Mouse (Mus musculus) neutrophil, adult 5-6 weeks (primary cell): ENCODE data around the gene Marc2. TPM values are rescaled to one million over a fixed set of nuclear protein-coding genes. Genes with fewer than 3 reads are reported as not detected.

Experiments used
- ATAC-seq: fragments of 151-379, 151-347 bp; 2 replicates; pipeline ENCODE4 v1.8.0; 2017; ENCODE audit warnings: mild to moderate bottlenecking, moderate TSS enrichment; ENCODE audit not compliant: insufficient number of reproducible peaks, poor library complexity, low FRiP score, severe bottlenecking; ENCODE audit errors: extremely low read depth
- total RNA-seq: library from RNA; stranded (forward); fragments of 200-1000 nt; gene quantifications from 2 replicates; pipeline ENCODE4 v1.2.3, GENCODE M21; 2017

Marc2 gene
- total RNA-seq: 39.2 and 53.7 TPM in 2 replicates

DNA sequence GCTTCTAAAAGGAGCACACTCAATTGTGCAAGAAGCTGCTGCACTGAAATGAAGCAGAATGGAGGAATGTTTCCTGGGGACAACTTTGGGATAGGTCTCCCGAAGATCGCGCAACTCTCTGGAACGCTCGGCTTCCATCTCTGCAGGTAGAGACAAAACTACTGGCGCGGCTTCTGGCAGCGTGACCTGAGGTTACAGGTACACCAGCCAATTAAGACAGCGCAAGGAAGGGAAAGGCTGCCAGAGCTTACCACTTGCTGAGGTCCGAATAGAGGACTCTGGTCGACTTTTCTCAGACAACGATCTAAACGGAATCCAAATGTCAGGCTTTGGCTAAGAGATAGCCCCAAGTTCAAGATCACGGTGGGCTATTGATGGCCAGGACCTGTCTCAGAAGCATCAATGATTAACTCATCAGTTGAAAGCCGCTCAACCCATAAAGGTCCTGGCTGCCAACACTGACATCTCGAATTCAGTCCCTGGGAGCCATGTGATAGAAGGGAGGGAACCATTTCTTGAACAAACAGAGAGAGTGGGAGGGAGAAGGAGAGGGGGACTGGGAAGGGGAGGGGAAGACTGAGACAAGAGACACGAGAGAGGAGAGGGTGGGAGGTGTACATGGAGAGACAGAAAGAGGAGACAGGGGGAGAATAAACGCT lies at the start of gene Marc2:
Marc2 (minus strand) TSS at position 360 of the 659 bp plus-strand sequence.
- no peak for ATAC-seq

DNA sequence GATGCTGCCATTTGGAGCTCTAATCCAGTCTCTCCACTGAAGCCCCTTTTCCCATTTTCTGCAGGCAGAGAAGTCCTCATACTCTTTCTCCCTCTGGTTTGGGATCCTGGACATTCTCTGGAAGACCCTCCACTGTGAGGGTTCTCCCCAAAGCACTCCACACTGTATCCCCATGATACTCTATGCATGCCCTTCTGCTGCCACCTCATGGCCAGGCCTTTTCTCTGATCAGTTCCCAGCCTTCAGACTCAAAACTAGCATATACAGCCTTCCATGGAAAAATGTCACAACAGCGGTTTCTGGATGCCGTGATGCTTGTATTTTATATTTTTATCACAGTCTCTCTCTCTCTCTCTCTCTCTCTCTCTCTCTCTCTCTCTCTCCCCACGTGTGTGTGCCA lies 45.7 kb upstream of the Marc2 start:
- no peak for ATAC-seq

DNA sequence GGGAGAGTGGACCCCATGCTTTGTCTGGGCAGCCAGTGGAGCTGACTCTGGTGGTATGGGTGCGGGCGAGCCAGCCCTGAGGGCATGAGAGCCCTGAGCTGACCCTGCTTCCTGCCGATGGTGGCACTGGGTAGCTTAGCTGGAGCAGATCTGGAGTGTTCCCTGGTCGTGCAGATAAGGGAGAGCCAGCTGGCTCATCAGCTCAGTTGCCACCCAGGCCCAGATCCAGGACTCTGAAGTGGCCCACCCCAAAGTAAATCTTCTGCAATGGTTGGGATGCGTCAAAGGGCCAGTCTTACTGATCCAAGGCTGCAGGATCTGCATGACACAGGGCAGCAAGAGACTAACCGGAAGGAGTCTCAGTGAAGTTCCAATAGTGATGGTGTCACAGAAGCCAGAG lies 43.2 kb upstream of the Marc2 start:
- ATAC-seq: no peak

DNA sequence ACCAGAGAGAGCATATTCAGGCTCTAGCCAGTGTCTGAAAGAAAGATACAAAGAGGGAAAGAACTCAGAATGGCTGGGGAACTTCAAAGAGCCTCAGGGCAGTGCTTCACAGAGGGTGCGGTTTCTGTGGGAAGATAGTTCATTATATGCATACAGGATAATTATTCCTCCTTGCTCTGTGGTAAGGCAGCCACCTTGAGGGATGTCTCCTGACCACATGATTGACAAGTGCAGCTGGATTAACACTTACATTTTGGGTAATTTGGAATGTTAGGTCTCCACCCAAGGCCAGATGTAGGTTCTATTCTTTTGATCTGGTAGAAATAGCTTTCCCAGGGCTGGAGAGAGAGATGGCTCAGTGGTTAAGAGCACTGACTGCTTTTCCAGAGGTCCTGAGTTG lies 39.9 kb upstream of the Marc2 start:
- no peak for ATAC-seq

DNA sequence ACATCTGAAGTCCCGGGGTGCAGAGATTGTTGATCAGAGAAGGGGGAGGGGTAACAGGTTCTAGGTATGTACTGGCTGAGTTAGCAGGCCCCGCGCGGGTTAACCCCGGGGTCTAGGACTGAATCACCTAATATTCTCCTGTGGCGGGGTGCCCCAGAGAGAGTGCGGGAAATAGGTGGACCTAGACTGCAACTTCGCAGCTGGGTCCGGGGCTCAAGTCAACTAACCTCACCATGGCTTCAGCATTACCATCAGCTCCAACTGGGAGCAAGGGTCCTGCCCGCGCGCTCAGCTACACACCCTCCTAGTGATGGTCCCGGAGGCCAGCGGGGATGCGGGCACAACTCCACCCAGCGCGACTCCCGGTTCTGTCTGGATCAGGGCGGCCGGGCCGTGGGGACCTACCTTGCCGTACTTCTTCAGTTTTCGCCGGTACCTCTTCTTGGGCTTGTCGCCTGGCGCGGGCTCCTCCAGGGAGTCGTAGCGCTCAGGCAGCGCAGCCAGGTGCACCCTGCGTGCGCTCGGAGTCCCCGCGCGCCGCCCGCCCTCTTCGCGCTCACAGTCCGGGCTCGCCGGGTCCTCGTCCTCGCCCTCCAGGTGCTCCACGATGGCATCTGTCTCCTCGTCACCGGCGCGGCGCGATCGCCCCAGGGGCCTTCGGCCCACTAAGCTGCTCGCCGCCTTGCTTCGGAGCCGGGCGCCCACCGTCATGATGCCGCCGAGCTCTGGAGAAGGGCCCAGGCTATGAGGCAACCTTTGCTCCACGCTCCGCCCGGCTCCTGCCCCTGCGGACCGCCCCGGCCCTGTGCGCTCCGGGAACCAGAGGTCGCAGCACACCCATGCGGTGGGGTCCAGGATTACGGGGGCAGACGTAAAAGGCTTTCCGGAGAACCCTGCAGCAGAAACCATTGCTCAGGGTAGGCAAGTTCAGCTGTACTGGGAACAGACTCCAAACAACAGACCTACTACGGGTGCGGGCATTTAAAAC lies 36.3 kb upstream of the Marc2 start, which contains the start of gene C130074G19Rik:
C130074G19Rik (minus strand) TSS at position 938 of the 988 bp plus-strand sequence.
- ATAC-seq: no peak

DNA sequence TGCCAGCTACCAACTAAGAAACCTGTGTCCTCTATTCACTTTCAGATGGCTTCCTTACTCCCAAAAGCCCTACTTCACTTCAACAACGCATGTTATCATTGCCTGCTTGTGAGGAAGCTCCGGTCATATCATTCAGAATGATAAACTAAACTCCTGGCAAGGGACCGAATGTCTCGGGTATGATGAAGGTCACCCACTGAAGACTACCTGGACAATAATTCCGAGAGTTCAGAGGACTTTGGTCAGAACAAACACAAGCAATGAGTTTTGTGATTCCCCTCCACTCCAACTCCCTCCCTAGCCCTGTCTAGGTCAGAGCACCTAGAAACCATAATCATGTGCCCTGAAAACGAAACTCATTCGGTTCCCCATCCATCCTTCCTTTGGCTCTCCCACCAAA lies 35.6 kb upstream of the Marc2 start:
- ATAC-seq: no peak

DNA sequence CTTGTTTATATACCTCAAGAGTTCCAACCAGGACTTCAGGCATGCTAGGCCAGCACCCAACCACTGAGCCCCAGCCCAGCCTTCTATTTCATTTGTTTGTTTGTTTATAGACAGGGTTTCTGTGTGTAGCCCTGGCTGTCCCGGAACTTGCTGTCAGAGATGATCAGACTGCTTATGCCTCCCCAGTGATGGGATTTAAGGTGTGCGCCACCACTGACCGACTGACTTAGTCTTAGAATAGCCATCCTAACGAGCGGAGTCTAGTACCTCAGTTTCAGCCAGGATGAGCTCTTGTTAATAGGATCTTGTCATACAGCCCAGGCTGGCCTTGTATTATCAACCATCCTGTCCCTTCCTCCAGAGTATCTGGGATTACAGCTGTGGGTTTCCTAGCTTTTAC lies 35.0 kb upstream of the Marc2 start:
- no peak for ATAC-seq

DNA sequence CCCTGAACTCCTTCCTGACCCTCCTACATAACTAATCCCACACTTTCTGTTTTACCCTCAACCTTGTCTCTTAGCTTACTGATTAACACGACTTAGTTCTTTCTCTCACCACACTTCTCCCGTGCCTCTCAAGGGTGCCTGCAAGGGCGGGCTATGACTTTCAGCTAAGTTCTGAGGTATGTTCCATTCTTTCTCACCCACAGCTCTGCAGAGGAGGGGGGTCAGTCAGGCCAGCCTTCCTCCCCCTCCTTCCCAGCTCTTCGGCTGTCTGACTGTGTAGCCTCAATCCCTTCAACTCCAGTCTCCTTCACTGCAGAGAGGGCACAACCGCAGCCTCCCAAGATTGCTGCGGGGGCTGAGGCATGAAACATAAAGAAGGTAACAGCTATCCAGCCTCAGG lies 32.6 kb upstream of the Marc2 start:
- ATAC-seq: no peak

DNA sequence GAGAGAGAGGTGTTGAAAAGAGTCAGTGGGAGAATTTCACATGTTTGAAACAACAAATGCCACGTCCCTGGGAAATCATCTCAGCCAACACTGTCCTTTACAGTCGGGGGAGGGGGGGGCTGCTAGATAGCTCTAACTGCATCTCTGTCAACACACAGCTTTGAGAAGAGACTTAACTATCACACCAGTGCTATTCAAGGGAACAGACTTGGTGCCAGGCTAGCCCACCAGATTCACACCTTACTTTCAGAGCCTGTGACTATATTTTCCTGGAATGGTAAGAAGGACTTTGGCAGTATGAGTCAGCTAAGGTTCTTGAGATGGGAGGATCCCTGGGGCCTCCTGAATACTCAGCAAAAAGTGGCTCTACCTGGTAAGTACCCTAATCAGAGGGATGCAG lies 31.1 kb upstream of the Marc2 start:
- no peak for ATAC-seq

DNA sequence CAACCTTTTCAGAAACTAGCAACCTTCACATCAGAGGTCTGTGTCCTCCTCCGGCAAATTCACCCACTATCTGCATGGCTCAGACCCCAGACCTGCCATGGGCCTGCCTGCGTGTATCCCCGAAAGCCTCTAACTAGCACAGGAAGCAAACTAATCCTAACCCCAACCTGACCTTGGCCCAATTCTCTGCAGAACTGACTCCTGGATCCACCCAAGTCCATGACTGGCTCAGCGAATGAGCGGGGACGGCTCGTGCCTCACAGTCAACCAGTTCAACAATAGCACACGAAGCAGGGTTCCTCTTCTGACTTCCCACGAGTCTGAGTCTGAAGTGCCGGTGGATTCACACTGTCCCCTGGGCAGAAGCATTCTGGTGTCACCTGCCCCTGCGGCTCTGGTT lies 27.7 kb upstream of the Marc2 start:
- no peak for ATAC-seq

DNA sequence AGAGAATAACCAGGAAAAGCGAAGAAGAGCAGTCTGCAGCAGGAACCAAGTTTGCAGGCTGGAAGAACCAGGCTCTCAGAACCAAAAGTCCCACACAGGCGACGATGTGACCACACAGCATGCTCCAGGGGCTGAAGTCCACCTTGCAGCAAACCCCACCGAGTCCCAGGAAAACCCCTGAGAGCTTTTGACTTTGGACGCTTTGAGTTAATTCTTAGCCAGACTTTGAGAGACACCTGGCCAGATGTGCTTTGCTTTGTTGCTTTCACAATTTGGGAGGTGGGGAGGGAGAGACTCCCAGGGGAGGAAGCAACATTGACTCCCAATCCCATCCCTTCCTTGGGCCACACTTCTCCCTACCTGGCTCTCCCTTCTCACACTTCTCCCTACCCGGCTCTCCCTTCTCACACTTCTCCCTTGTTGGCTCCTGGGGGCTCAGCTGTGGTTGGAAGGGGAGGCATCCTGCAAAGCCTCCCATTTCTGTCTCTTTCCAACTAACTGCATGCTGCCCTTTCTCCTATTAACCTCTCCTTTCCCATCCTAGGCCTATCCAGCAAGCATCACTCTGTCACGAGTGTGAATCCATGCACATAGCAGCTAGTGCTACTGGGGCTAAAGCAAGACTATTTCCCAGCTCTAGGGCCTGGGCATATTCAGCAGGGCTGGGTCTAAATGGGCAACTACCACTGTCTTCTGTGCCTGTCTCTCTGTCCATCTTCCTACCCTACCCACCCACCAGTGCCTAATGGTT lies 26.0 kb upstream of the Marc2 start:
- no peak for ATAC-seq

DNA sequence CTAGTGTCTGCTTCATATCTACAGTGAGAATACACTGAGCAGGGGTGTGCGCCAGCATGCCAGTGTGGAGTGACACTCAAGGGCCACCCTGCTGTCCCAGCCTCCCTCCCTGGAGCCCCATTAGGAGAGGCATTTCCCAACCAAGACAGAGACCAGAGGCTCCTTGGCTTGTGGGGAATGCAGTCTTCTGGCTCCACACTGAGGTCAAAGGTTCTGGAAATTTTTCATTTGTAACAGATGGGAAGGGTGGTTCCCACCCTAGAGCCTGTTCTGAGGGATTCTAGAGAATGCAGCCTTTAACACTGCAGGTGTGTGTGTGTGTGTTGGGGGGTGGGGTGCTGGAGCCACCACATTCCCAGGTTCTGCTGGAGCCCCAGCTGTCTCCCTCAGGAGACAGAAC lies 25.3 kb upstream of the Marc2 start:
- ATAC-seq: no peak

DNA sequence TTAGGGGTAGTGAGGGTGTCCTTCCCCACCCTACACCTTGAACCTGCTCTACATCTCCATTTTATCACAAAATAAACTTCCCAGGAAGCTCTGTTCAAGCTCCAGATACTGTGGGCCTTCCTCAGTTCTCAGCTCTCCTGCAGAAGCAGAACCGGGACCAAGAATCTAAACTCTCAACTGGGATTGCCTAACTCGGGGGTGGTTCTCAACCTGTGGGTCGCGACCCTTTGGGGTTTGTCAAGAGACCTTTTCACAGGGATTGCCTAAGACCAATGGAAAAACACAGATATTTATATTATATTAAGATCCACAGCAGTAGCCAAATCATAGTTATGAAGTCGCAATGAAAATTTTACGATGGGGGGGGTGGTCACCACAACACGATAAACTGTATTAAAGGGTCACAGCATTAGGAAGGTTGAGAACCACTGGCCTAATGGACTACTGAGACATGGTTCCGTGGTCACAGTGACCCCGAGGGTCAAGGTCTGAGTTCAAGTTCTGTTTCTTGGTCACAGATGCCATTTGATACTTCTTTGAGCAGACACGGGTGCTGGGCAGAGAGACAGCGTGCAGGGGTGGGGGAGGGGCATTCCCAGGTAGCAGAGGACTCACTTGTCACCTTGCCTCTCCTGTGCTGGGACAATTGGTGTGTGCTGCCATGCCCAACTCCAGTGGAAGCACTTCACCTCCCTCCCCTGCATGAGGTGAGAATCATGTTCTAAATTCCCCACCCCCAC lies 24.6 kb upstream of the Marc2 start:
- no peak for ATAC-seq

DNA sequence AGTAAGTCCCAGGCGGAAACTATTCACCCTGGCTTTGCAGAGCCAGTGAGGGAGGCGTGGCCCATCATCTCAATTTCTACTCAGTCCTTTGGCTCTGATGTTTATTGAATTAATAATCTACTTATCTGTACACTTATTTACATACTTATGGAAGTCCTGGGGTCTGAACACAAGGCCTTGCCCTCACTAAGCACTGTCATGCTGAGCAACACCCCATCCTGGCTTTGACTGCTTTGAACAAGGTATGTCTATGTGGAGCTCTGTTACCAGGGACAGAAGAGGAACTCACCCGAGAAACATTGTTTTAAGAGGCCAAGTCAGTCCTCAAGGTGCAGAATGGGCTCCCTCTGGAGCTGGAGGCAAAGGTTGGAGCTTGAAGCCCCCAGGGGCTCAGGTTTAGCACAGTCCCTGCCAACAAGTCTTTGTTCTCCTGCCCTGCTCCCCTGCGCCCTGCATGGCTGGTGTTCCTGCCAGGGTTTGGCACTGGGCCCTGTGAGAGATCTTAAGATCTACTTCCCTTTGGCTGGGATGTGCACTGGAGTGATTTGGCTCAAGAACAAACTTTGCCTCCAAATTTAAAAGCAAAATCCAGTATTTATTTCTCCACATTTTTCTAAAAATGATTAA lies 23.8 kb upstream of the Marc2 start:
- no peak for ATAC-seq

DNA sequence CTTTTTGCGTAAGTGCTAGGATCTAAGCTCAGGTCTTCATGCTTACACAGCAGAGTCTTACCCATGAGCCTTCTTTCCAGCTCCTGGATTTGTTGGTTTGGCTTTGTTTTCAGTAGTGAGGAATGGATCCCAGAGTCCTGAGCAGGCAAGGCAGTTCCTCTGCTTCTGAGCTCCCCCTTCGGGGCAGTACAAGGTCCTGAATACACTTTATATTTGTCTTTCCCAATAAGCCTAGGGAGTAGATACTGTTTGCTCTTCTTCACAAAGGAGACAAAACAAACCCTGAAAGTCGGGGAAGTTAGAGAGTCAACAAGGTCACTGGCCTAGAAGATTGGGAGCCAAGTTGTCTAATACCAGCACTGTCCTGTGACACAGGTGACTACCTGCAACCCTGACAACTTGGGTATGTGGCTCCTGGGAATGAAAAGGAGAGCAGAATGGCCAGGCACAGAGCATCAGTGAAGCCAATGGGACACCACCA lies 21.4 kb upstream of the Marc2 start:
- no peak for ATAC-seq

DNA sequence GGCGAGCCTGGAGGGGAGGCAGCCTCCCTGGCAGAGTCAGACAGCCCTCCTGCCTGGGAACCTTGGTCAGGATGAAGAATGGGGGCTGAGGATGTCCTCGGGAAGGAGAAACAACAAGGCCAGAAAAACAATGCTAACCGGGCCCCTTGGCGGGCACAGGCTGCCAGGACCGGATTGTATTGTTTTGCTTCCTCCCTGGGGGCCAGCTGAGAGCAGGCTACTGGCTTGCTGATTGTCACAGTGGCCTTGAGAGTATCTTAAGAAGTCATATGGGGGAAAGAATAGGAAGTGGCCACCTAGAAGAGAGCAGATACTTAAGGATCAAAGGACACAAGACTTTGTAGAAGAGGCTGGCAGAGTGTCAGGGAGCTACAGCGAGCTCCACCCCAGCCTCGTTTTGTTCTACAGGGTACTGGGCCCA lies 18.1 kb upstream of the Marc2 start:
- no peak for ATAC-seq

DNA sequence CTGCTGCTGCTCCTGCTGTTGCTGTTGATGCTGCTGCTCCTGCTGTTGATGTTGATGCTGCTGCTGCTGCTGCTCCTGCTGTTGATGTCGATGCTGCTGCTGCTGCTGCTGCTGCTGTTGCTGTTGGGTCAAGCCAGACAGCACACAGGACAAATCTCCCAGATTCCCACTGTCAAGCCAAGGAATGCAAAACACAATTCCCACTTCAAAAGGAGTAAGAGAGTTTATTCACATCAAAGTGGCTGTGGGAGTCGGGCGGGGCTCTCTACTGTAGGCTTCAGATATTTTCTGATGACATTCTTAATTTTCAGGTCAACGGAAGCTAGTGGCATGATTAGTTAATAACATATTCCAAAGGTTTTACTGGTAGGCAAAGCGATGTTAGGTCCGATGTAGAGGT lies 16.4 kb upstream of the Marc2 start:
- ATAC-seq: no peak

DNA sequence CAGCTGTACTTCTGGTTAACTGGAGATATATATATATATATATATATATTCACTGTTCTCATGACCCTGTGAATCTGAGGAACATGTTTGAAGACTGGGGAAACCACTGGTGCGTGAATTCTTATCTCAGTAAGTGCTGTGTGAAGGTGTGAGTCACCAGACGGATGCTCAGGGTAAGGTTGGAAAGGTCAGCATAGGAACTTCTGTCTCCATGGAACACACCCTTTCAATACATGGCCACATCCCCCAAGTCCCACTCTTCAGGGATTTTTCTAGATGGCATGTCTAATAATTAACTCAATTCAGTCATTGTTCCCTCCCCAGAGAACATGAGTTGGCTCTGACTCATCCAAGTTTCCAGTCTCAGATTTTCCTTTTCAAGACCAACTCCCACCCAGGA lies 15.3 kb upstream of the Marc2 start:
- no peak for ATAC-seq
